Mouse (Mus musculus): ENCODE results near the gene Hoxb4. TPM values are rescaled to one million over a fixed set of nuclear protein-coding genes. Genes with fewer than 3 reads are reported as not detected.

Gene Hoxb4
- polyA plus RNA-seq, 1 experiment from 2014 or later: not detected

GRCm38 (mm10) chr11:96332105-96332504 is 14.0 kb downstream of the Hoxb4 start:
- no peak for ATAC-seq
- Histone ChIP-seq H3K4me2 (ENCODE audit: low read length) (no peak overlapping the region), H3K27ac (ENCODE audit: low read length) (no peak overlapping the region), H3K36me3 (ENCODE audit: control insufficient read depth, insufficient read depth) (no peaks in the 10 kb centered on the region), H3K4me3 (replicated peaks; ENCODE audit: low read length) (no peak overlapping the region), H3K4me1 (replicated peaks; ENCODE audit: control insufficient read depth, insufficient read depth, low read length) (no peaks in the 10 kb centered on the region), H3K9me3 (ENCODE audit: control insufficient read depth, low read length) (no peaks in the 10 kb centered on the region), H3K27me3 (replicated peaks; ENCODE audit: control insufficient read depth, insufficient read depth, low read length) (peaks cover 95% of the 10 kb centered on the region), H3K9ac (replicated peaks; ENCODE audit: low read depth, low read length) (no peak overlapping the region)
- WGBS: 1% methylated on average over 8 of the region's 8 CpGs

- Histone ChIP-seq H3K4me1 (replicated peaks; ENCODE audit: control insufficient read depth, insufficient read depth, low read length) (no peaks in the 10 kb centered on the region), H3K27ac (ENCODE audit: low read length) (no peak overlapping the region), H3K9me3 (ENCODE audit: control insufficient read depth, low read length) (no peaks in the 10 kb centered on the region), H3K27me3 (replicated peaks; ENCODE audit: control insufficient read depth, insufficient read depth, low read length) (peaks cover 95% of the 10 kb centered on the region), H3K36me3 (ENCODE audit: control insufficient read depth, insufficient read depth) (no peaks in the 10 kb centered on the region), H3K4me3 (replicated peaks; ENCODE audit: low read length) (no peak overlapping the region), H3K4me2 (ENCODE audit: low read length) (no peak overlapping the region), H3K9ac (replicated peaks; ENCODE audit: low read depth, low read length) (no peak overlapping the region)
- ATAC-seq: no peak
- under 1% methylated on average over 35 of the region's 35 CpGs for WGBS
Observed at GRCm38 (mm10) chr11:96332618-96333032, 14.6 kb downstream of the Hoxb4 start.

- H3K27me3 ChIP-seq (replicated peaks; ENCODE audit: control insufficient read depth, insufficient read depth, low read length): peaks cover 95% of the 10 kb centered on the region
- WGBS: 1% methylated on average over 17 of the region's 17 CpGs
- H3K4me2 ChIP-seq (ENCODE audit: low read length): no peak overlapping the region
Observed at GRCm38 (mm10) chr11:96333241-96334001, 15.4 kb downstream of the Hoxb4 start.

GRCm38 (mm10) chr11:96334002-96334364 is 15.9 kb downstream of the Hoxb4 start:
- 0% methylated on average over 2 of the region's 2 CpGs for WGBS
- Histone ChIP-seq H3K4me3 (replicated peaks; ENCODE audit: low read length) (no peak overlapping the region), H3K4me2 (ENCODE audit: low read length) (no peak overlapping the region), H3K9me3 (ENCODE audit: control insufficient read depth, low read length) (no peaks in the 10 kb centered on the region), H3K27me3 (replicated peaks; ENCODE audit: control insufficient read depth, insufficient read depth, low read length) (peaks cover 97% of the 10 kb centered on the region), H3K9ac (replicated peaks; ENCODE audit: low read depth, low read length) (no peak overlapping the region), H3K4me1 (replicated peaks; ENCODE audit: control insufficient read depth, insufficient read depth, low read length) (no peaks in the 10 kb centered on the region), H3K27ac (ENCODE audit: low read length) (no peak overlapping the region), H3K36me3 (ENCODE audit: control insufficient read depth, insufficient read depth) (no peaks in the 10 kb centered on the region)
- no peak for ATAC-seq

More at GRCm38 (mm10) chr11:96333241-96334001, 15.4 kb downstream of the Hoxb4 start:
- H3K9ac ChIP-seq (replicated peaks; ENCODE audit: low read depth, low read length): no peak overlapping the region
- no peak for ATAC-seq
- H3K9me3 ChIP-seq (ENCODE audit: control insufficient read depth, low read length): no peaks in the 10 kb centered on the region
- no peak overlapping the region for H3K27ac ChIP-seq (ENCODE audit: low read length)
- no peaks in the 10 kb centered on the region for H3K4me1 ChIP-seq (replicated peaks; ENCODE audit: control insufficient read depth, insufficient read depth, low read length)
- H3K36me3 ChIP-seq (ENCODE audit: control insufficient read depth, insufficient read depth): no peaks in the 10 kb centered on the region
- no peak overlapping the region for H3K4me3 ChIP-seq (replicated peaks; ENCODE audit: low read length)

- no peaks in the 10 kb centered on the region for H3K9me3 ChIP-seq (ENCODE audit: control insufficient read depth, low read length)
- H3K27ac ChIP-seq (ENCODE audit: low read length): no peak overlapping the region
- 19% methylated on average over 3 of the region's 3 CpGs for WGBS
- no peaks in the 10 kb centered on the region for H3K4me1 ChIP-seq (replicated peaks; ENCODE audit: control insufficient read depth, insufficient read depth, low read length)
- no peaks in the 10 kb centered on the region for H3K36me3 ChIP-seq (ENCODE audit: control insufficient read depth, insufficient read depth)
- no peak overlapping the region for H3K4me2 ChIP-seq (ENCODE audit: low read length)
- no peak overlapping the region for H3K4me3 ChIP-seq (replicated peaks; ENCODE audit: low read length)
- no peak for ATAC-seq
- H3K27me3 ChIP-seq (replicated peaks; ENCODE audit: control insufficient read depth, insufficient read depth, low read length): peaks cover 97% of the 10 kb centered on the region
- H3K9ac ChIP-seq (replicated peaks; ENCODE audit: low read depth, low read length): no peak overlapping the region
Observed at GRCm38 (mm10) chr11:96334998-96335397, 16.9 kb downstream of the Hoxb4 start.

GRCm38 (mm10) chr11:96336597-96336996 is 18.5 kb downstream of the Hoxb4 start:
- H3K4me1 ChIP-seq (replicated peaks; ENCODE audit: control insufficient read depth, insufficient read depth, low read length): no peaks in the 10 kb centered on the region; the same call in 1 of the 2 replicates
- H3K36me3 ChIP-seq (ENCODE audit: control insufficient read depth, insufficient read depth): no peaks in the 10 kb centered on the region
- H3K4me2 ChIP-seq (ENCODE audit: low read length): no peak overlapping the region
- no peak overlapping the region for H3K9ac ChIP-seq (replicated peaks; ENCODE audit: low read depth, low read length)
- H3K27ac ChIP-seq (ENCODE audit: low read length): no peak overlapping the region
- H3K27me3 ChIP-seq (replicated peaks; ENCODE audit: control insufficient read depth, insufficient read depth, low read length): peaks cover 91% of the 10 kb centered on the region
- no peak overlapping the region for H3K4me3 ChIP-seq (replicated peaks; ENCODE audit: low read length)
- 0% methylated on average over 2 of the region's 2 CpGs for WGBS
- ATAC-seq: no peak
- no peaks in the 10 kb centered on the region for H3K9me3 ChIP-seq (ENCODE audit: control insufficient read depth, low read length)

GRCm38 (mm10) chr11:96337026-96337425 is 19.0 kb downstream of the Hoxb4 start:
- Histone ChIP-seq H3K27me3 (replicated peaks; ENCODE audit: control insufficient read depth, insufficient read depth, low read length) (peaks cover 91% of the 10 kb centered on the region), H3K4me1 (replicated peaks; ENCODE audit: control insufficient read depth, insufficient read depth, low read length) (no peaks in the 10 kb centered on the region; the same call in 1 of the 2 replicates), H3K27ac (ENCODE audit: low read length) (no peak overlapping the region), H3K9ac (replicated peaks; ENCODE audit: low read depth, low read length) (no peak overlapping the region), H3K9me3 (ENCODE audit: control insufficient read depth, low read length) (no peaks in the 10 kb centered on the region), H3K36me3 (ENCODE audit: control insufficient read depth, insufficient read depth) (no peaks in the 10 kb centered on the region), H3K4me2 (ENCODE audit: low read length) (no peak overlapping the region), H3K4me3 (replicated peaks; ENCODE audit: low read length) (no peak overlapping the region)
- no peak for ATAC-seq
- WGBS: 2% methylated on average over 6 of the region's 6 CpGs

GRCm38 (mm10) chr11:96338957-96339855 is 21.1 kb downstream of the Hoxb4 start:
- Histone ChIP-seq H3K9ac (replicated peaks; ENCODE audit: low read depth, low read length) (no peak overlapping the region), H3K27me3 (replicated peaks; ENCODE audit: control insufficient read depth, insufficient read depth, low read length) (peaks cover 90% of the 10 kb centered on the region), H3K27ac (ENCODE audit: low read length) (no peak overlapping the region), H3K36me3 (ENCODE audit: control insufficient read depth, insufficient read depth) (no peaks in the 10 kb centered on the region), H3K4me1 (replicated peaks; ENCODE audit: control insufficient read depth, insufficient read depth, low read length) (no peaks in the 10 kb centered on the region; the same call in 1 of the 2 replicates), H3K4me2 (ENCODE audit: low read length) (no peak overlapping the region), H3K4me3 (replicated peaks; ENCODE audit: low read length) (no peak overlapping the region), H3K9me3 (ENCODE audit: control insufficient read depth, low read length) (no peaks in the 10 kb centered on the region)
- 11% methylated on average over 7 of the region's 7 CpGs for WGBS
- no peak for ATAC-seq

- Histone ChIP-seq H3K27ac (ENCODE audit: low read length) (no peak overlapping the region), H3K36me3 (ENCODE audit: control insufficient read depth, insufficient read depth) (no peaks in the 10 kb centered on the region), H3K27me3 (replicated peaks; ENCODE audit: control insufficient read depth, insufficient read depth, low read length) (peaks cover 90% of the 10 kb centered on the region), H3K9ac (replicated peaks; ENCODE audit: low read depth, low read length) (no peak overlapping the region), H3K4me1 (replicated peaks; ENCODE audit: control insufficient read depth, insufficient read depth, low read length) (peaks cover 5% of the 10 kb centered on the region), H3K4me3 (replicated peaks; ENCODE audit: low read length) (no peak overlapping the region), H3K9me3 (ENCODE audit: control insufficient read depth, low read length) (no peaks in the 10 kb centered on the region), H3K4me2 (ENCODE audit: low read length) (no peak overlapping the region)
- no peak for ATAC-seq
- 0% methylated on average over 30 of the region's 36 CpGs for WGBS
Observed at GRCm38 (mm10) chr11:96340698-96341365, 22.8 kb downstream of the Hoxb4 start.

Data from forebrain, embryonic 16.5 days (tissue).